Mouse (Mus musculus): Measurements from ENCODE around the gene Ceacam20. TPM values are rescaled to one million over a fixed set of nuclear protein-coding genes. Genes with fewer than 3 reads are reported as not detected.
"Not testable (repeated sequence)": the region's sequence is repeated elsewhere in the genome, so short reads cannot be mapped to it uniquely, and the experiment has no call there.

Gene Ceacam20
- total RNA-seq (2021), result not detected
- long read RNA-seq, experiment 1, result 0 reads
- long read RNA-seq, experiment 2, result 0 reads

GRCm38 (mm10) chr7:19964985-19965579 lies at the start of gene Ceacam20:
Ceacam20 (plus strand) TSS chr7:19965412.
- DNase-seq, result no peak

- peak in 1 of 2 experiments; percentile 8 for DNase-seq
Measured at GRCm38 (mm10) chr7:19920166-19920505, 45.1 kb upstream of the Ceacam20 start.

GRCm38 (mm10) chr7:19920506-19921261 lies 44.5 kb upstream of the Ceacam20 start, which contains the start of gene Pvr:
Pvr (minus strand) TSS chr7:19921160.
- DNase-seq, result peak; percentile 90 to 91

- DNase-seq, result no peak
Measured at GRCm38 (mm10) chr7:19923354-19923753, 41.9 kb upstream of the Ceacam20 start.

- no peak for DNase-seq
Measured at GRCm38 (mm10) chr7:19923797-19924196, 41.4 kb upstream of the Ceacam20 start.

GRCm38 (mm10) chr7:19925376-19925775 lies 39.8 kb upstream of the Ceacam20 start:
- no peak for DNase-seq

- DNase-seq, result peak; percentile 39 to 42
Measured at GRCm38 (mm10) chr7:19926849-19927480, 38.2 kb upstream of the Ceacam20 start.

- DNase-seq, result no peak
Measured at GRCm38 (mm10) chr7:19928486-19928885, 36.7 kb upstream of the Ceacam20 start.

- DNase-seq, result not testable (repeated sequence)
Measured at GRCm38 (mm10) chr7:19930481-19930880, 34.7 kb upstream of the Ceacam20 start.

- no peak for DNase-seq
Measured at GRCm38 (mm10) chr7:19932133-19932876, 32.9 kb upstream of the Ceacam20 start.

- peak; percentile 59 to 70 for DNase-seq
Measured at GRCm38 (mm10) chr7:19932877-19933809, 32.1 kb upstream of the Ceacam20 start.

GRCm38 (mm10) chr7:19935171-19935751 lies 30.0 kb upstream of the Ceacam20 start:
- DNase-seq, result no peak

- peak in 1 of 2 experiments; percentile 27 for DNase-seq
Measured at GRCm38 (mm10) chr7:19935961-19936360, 29.3 kb upstream of the Ceacam20 start.

GRCm38 (mm10) chr7:19937229-19937821 lies 27.9 kb upstream of the Ceacam20 start:
- no peak for DNase-seq

GRCm38 (mm10) chr7:19939555-19940235 lies 25.5 kb upstream of the Ceacam20 start:
- DNase-seq, result peak; percentile 82 to 85

GRCm38 (mm10) chr7:19940256-19940655 lies 25.0 kb upstream of the Ceacam20 start:
- DNase-seq, result no peak

- DNase-seq, result no peak
Measured at GRCm38 (mm10) chr7:19944709-19945108, 20.5 kb upstream of the Ceacam20 start.

- no peak for DNase-seq
Measured at GRCm38 (mm10) chr7:19945201-19945600, 20.0 kb upstream of the Ceacam20 start.

GRCm38 (mm10) chr7:19945821-19946515 lies 19.2 kb upstream of the Ceacam20 start:
- no peak for DNase-seq
